In genomic region chrX:142965236-142966007, GRCm38 (mm10) we compare ENCODE assay signal across 7 mouse cellular contexts. TPM values are rescaled to one million over a fixed set of nuclear protein-coding genes. Genes with fewer than 3 reads are reported as not detected.
DNase-seq lines count a peak whose midpoint lies in the region; ATAC-seq and TF ChIP-seq lines count a peak whose summit lies in the region.

No protein-coding gene starts in this region.

- H3K79me2 ChIP-seq in C2C12 (ENCODE audit: control insufficient read depth, insufficient read depth) (peaks cover 59% of the 10 kb centered on the region), myocyte (ENCODE audit: control insufficient read depth, insufficient read depth) (peaks cover 57% of the 10 kb centered on the region)

- peak overlapping the region; percentile 48 for H3K4me2 ChIP-seq in limb, embryonic 14.5 days (replicated peaks; ENCODE audit: low read depth, low read length, severe bottlenecking)
- peak overlapping the region; percentile 55 for H3K4me2 ChIP-seq in myocyte (ENCODE audit: low read depth)

- no peaks in the 10 kb centered on the region for H3K9me3 ChIP-seq in limb, embryonic 14.5 days (ENCODE audit: control insufficient read depth, low read length)

- peak overlapping the region; percentile 86; the same call in 1 of the 2 replicates for H3K27ac ChIP-seq in limb, embryonic 14.5 days (replicated peaks; ENCODE audit: low read depth, low read length)

- no peaks in the 10 kb centered on the region for H3K4me1 ChIP-seq in limb, embryonic 14.5 days (ENCODE audit: control insufficient read depth, insufficient read depth, low read length)

- no peak for TF ChIP-seq CTCF in C2C12 (IDR thresholded peaks at IDR 0.05; ENCODE audit: control insufficient read depth, insufficient read depth, insufficient read length)

- H3K79me3 ChIP-seq in C2C12 (ENCODE audit: low read depth) = peaks cover 41% of the 10 kb centered on the region

- peak overlapping the region; percentile 62 for H3ac ChIP-seq in C2C12 (ENCODE audit: control insufficient read depth, insufficient read length, low read depth)
- H3ac ChIP-seq in myocyte (ENCODE audit: control insufficient read depth, insufficient read length) = peak overlapping the region; percentile 88

- DNase-seq in 3T3-L1 (ENCODE audit: low read depth, low spot score) = peak; percentile 18
- DNase-seq in embryo, embryonic 11 days = peak; percentile 7
- peak; percentile 15 for DNase-seq in heart, postnatal 4 days
- DNase-seq in limb, embryonic 14.5 days (ENCODE audit: low spot score) = no peak
- no peak for DNase-seq in layer of hippocampus, adult 11-12 months (ENCODE audit: low spot score)

- no peak for ATAC-seq in limb, embryonic 14.5 days (ENCODE audit: low FRiP score, low read depth)

- WGBS in limb, embryonic 14.5 days = 24% methylated on average over 22 of the region's 23 CpGs

- H3K4me3 ChIP-seq in C2C12 (ENCODE audit: insufficient read depth, poor library complexity, severe bottlenecking) (peak overlapping the region; percentile 48), myocyte (peak overlapping the region; percentile 82)
- peak overlapping the region; percentile 61 for H3K4me3 ChIP-seq in limb, embryonic 14.5 days (replicated peaks; ENCODE audit: low read length)

- H3K36me3 ChIP-seq in C2C12 (ENCODE audit: control insufficient read depth, insufficient read depth) = no peaks in the 10 kb centered on the region
- no peaks in the 10 kb centered on the region for H3K36me3 ChIP-seq in limb, embryonic 14.5 days (ENCODE audit: control insufficient read depth, insufficient read depth, low read length)
- H3K36me3 ChIP-seq in myocyte (ENCODE audit: control insufficient read depth, insufficient read depth) = no peaks in the 10 kb centered on the region

- peak overlapping the region; percentile 74 for H3K9ac ChIP-seq in limb, embryonic 14.5 days (ENCODE audit: low read depth, low read length, severe bottlenecking)

- no peak for TF ChIP-seq POLR2A in limb, embryonic 14.5 days (IDR thresholded peaks at IDR 0.05; ENCODE audit: borderline replicate concordance, extremely low read depth, insufficient read depth, insufficient read length)
- no peak for TF ChIP-seq POLR2A in myocyte (IDR thresholded peaks at IDR 0.05; ENCODE audit: insufficient read length, low read depth)

- H3K27me3 ChIP-seq in C2C12 (ENCODE audit: control insufficient read depth, insufficient read depth, insufficient read length) = no peaks in the 10 kb centered on the region
- no peaks in the 10 kb centered on the region for H3K27me3 ChIP-seq in limb, embryonic 14.5 days (ENCODE audit: control insufficient read depth, insufficient read depth, low read length)
- no peaks in the 10 kb centered on the region for H3K27me3 ChIP-seq in myocyte (ENCODE audit: control insufficient read depth, insufficient read depth, insufficient read length)

TF ChIP-seq in C2C12, 6 proteins besides CTCF, POLR2A, EP300 and RAD21:
- TF ChIP-seq USF1 (IDR thresholded peaks at IDR 0.05; ENCODE audit: low read depth) (no peak), FOSL1 (IDR thresholded peaks at IDR 0.05; ENCODE audit: insufficient read depth, low read length, poor library complexity, severe bottlenecking) (no peak), MYOG (IDR thresholded peaks at IDR 0.05; ENCODE audit: control insufficient read depth, extremely low read depth, insufficient read length) (no peak), MAX (IDR thresholded peaks at IDR 0.05) (no peak), MYOD1 (IDR thresholded peaks at IDR 0.05; ENCODE audit: control insufficient read depth, insufficient read length, low read depth) (no peak), CEBPB (IDR thresholded peaks at IDR 0.05; ENCODE audit: low read depth) (no peak)
TF ChIP-seq in C2C12: peak in this region for 0.

TF ChIP-seq in myocyte, 11 proteins besides CTCF, POLR2A, EP300 and RAD21:
- TF ChIP-seq SRF (IDR thresholded peaks at IDR 0.05; ENCODE audit: control insufficient read depth, insufficient read length, low read depth) (no peak), REST (IDR thresholded peaks at IDR 0.05; ENCODE audit: insufficient read depth, insufficient read length) (no peak), TCF12 (IDR thresholded peaks at IDR 0.05; ENCODE audit: insufficient read depth, poor library complexity, severe bottlenecking) (no peak), POLR2AphosphoS2 (IDR thresholded peaks at IDR 0.05; ENCODE audit: insufficient read length, low read depth) (no peak), E2F4 (IDR thresholded peaks at IDR 0.05; ENCODE audit: insufficient read depth) (no peak), CEBPB (IDR thresholded peaks at IDR 0.05; ENCODE audit: insufficient read depth, poor library complexity, severe bottlenecking) (no peak), TCF3 (IDR thresholded peaks at IDR 0.05; ENCODE audit: insufficient read length, low read depth) (no peak), MYOD1 (IDR thresholded peaks at IDR 0.05; ENCODE audit: control insufficient read depth in 1 of 3, insufficient read length in 2 of 3, low read depth in 2 of 3) (no peak), MAX (IDR thresholded peaks at IDR 0.05; ENCODE audit: low read depth) (no peak), MYOG (IDR thresholded peaks at IDR 0.05; ENCODE audit: control insufficient read depth in 1 of 3, insufficient read depth in 1 of 3, insufficient read length in 2 of 3, low read depth in 2 of 3) (no peak), USF1 (IDR thresholded peaks at IDR 0.05; ENCODE audit: low read depth) (no peak)

RNA-seq across cellular contexts. Expression of gene Ammecr1, which starts 1.1 kb away (rescaled TPM):
- polyA plus RNA-seq in C2C12 (2012; fragmentation: generic; extraction: Trizol) (7.5 TPM), myocyte (2012; fragmentation: generic; extraction: Trizol) (19.7 TPM)
- total RNA-seq in heart, postnatal 4 days (2021) = 10 to 100 TPM; 42.7 to 43.2 TPM
- polyA plus RNA-seq in limb, embryonic 14.5 days (2012; rRNA removed) = 6.8 and 7.1 TPM in 2 replicates
- polyA plus RNA-seq in limb, embryonic 14.5 days (2014; fragmentation: Nextera tagmentation; extraction: Ambion mirVana) = 19.6 and 20.1 TPM in 2 replicates

Comparison
In these comparisons a context has a peak if more than half of its experiments do, and no peak if none do; other contexts are left out.
1. DNase-seq: peak in 3T3-L1 (single experiment), embryo, embryonic 11 days (single experiment) and heart, postnatal 4 days (single experiment); none in limb, embryonic 14.5 days (single experiment) and layer of hippocampus, adult 11-12 months (single experiment).
2. Peak in every context shown above with its lines, with median percentiles within 50 percentile points of each other: H3K4me3 ChIP-seq.